Mouse (Mus musculus): ENCODE measurements around the gene Ccdc34.

GRCm38 (mm10) chr2:110074646-110075452, 57.2 kb downstream of the Ccdc34 start:
- TF ChIP-seq CTCF (conservative IDR thresholded peaks at IDR 0.05 in 1 of 2, IDR thresholded peaks at IDR 0.05 in 1 of 2; ENCODE audit: low read depth in 2 of 2, low read length in 2 of 2) (no peak), POLR2A (IDR thresholded peaks at IDR 0.05; ENCODE audit: low read depth, low read length) (no peak), BHLHE40 (IDR thresholded peaks at IDR 0.05; ENCODE audit: low read depth, low read length) (no peak), CHD1 (IDR thresholded peaks at IDR 0.05; ENCODE audit: low read depth, low read length) (no peak), MAX (IDR thresholded peaks at IDR 0.05; ENCODE audit: low read length) (no peak), EP300 (IDR thresholded peaks at IDR 0.05; ENCODE audit: low read length) (no peak), MAZ (IDR thresholded peaks at IDR 0.05; ENCODE audit: low read depth, low read length) (no peak), USF1 (IDR thresholded peaks at IDR 0.05; ENCODE audit: low read depth, low read length) (no peak), MEF2A (IDR thresholded peaks at IDR 0.05; ENCODE audit: borderline replicate concordance, low read depth, low read length) (no peak), POLR2AphosphoS2 (IDR thresholded peaks at IDR 0.05; ENCODE audit: low read depth, low read length) (no peak), NELFE (IDR thresholded peaks at IDR 0.05; ENCODE audit: low read depth, low read length) (no peak), SIN3A (IDR thresholded peaks at IDR 0.05; ENCODE audit: low read length) (no peak), RCOR1 (conservative IDR thresholded peaks at IDR 0.05; ENCODE audit: low read depth, low read length) (no peak)
